Mouse (Mus musculus): Measurements from ENCODE around the gene Rbpj. TPM values are rescaled to one million over a fixed set of nuclear protein-coding genes. Genes with fewer than 3 reads are reported as not detected.
A peak's percentile ranks its signal among the peaks of the same experiment; 100 is the strongest.

Gene Rbpj
- total and polyA plus RNA-seq, 2 experiments from 2014 or later = 17.6 to 22.4 TPM

DNA sequence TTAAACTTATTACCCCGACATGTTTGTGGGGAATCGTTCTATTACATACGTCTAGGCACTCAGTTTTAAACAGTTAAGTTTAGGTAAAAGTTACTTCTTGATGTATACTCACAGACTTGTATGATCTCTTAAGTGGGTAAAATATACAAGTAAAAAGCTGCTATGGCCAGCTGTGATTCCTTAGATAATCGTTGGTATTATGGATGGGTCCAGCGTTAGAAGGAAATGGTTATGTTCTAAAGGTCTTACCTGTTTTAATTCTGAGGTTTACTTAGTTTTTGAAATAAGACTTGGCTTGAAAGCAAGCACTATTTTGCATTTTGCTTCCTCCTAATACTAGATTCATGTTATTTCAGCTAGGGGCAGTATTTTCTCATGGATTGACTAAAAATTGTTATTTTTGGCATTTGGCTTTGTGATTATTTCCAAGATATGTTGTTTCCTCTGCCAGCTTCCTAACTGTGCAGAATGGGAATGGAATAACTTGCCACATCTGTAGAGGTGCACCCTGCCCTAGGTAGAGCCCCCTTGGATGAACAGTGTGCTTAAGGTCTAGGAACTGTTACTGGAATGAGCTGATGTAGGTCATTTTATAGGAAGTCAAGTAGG lies 127.2 kb downstream of the Rbpj start:
- no peaks in the 10 kb centered on the region for H3K36me3 ChIP-seq (ENCODE audit: insufficient read depth, low read length)
- H3K9ac ChIP-seq (replicated peaks; ENCODE audit: low read length) = 0 out of 2 replicates have a peak overlapping the region, but pooled peaks have one; percentile 17
- no peak for DNase-seq (ENCODE audit: low spot score)
- H3K27me3 ChIP-seq (ENCODE audit: insufficient read depth, low read length) = no peaks in the 10 kb centered on the region
- 85% methylated on average over 5 of the region's 5 CpGs for WGBS
- no peak overlapping the region for H3K27ac ChIP-seq
- peak; percentile 31; the same call in 1 of the 2 replicates for TF ChIP-seq CTCF (IDR thresholded peaks at IDR 0.05; ENCODE audit: low read depth)
- peaks cover 15% of the 10 kb centered on the region for H3K4me1 ChIP-seq (ENCODE audit: insufficient read depth, low read length)
- ATAC-seq = no peak
- H3K4me2 ChIP-seq (ENCODE audit: low read depth, low read length) = no peak overlapping the region
- H3K9me3 ChIP-seq (ENCODE audit: low read length) = no peaks in the 10 kb centered on the region
- H3K4me3 ChIP-seq (ENCODE audit: low read length) = no peak overlapping the region

DNA sequence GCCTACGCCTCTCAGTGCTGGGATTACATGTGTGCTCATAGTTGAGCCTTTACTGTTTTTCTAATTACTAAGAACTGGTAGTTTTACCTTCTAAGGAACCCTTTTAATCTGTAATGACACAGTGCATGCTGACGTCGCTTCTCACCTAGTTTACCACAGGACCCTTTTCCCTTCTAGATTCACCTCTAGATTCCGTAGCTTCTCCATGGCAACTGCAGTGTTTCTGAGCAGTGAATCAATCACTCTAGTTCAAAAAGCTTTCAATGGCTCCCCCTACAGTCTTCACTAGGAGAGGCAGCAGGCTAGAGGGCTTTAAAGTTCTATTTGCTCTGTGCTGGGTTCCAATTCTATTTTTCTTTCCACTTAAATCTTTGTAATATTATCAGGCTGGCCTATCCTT lies 128.3 kb downstream of the Rbpj start:
- H3K36me3 ChIP-seq (ENCODE audit: insufficient read depth, low read length) = no peaks in the 10 kb centered on the region
- H3K27me3 ChIP-seq (ENCODE audit: insufficient read depth, low read length) = no peaks in the 10 kb centered on the region
- H3K27ac ChIP-seq = no peak overlapping the region
- no peak overlapping the region for H3K9ac ChIP-seq (replicated peaks; ENCODE audit: low read length)
- peaks cover 15% of the 10 kb centered on the region for H3K4me1 ChIP-seq (ENCODE audit: insufficient read depth, low read length)
- TF ChIP-seq CTCF (IDR thresholded peaks at IDR 0.05; ENCODE audit: low read depth) = peak; percentile 56; the same call in 1 of the 2 replicates
- ATAC-seq = no peak
- H3K4me2 ChIP-seq (ENCODE audit: low read depth, low read length) = 0 out of 2 replicates have a peak overlapping the region, but pooled peaks have one; percentile 17
- no peak overlapping the region for H3K4me3 ChIP-seq (ENCODE audit: low read length)
- WGBS = 23% methylated on average over 4 of the region's 4 CpGs
- peak; percentile 69 for DNase-seq (ENCODE audit: low spot score)
- no peaks in the 10 kb centered on the region for H3K9me3 ChIP-seq (ENCODE audit: low read length)

DNA sequence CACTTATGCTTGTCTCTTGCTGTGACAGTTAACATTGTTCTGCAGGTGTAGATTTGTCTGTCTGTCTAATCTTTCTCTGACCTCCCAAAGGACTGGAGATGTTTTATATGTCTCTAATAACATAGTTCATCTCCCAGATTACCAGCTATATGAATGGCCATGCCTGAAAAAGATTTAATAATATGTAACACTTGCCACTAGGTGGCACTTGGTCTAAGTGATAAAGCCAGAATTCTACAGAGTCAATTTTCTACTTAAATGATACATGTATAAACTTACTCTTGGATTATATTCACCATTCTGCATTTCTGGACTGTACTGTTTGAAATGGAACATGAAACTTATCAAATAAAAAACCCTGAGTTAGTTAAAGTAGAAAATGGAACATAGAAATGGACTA lies 132.6 kb downstream of the Rbpj start:
- Histone ChIP-seq H3K4me2 (ENCODE audit: low read depth, low read length) (no peak overlapping the region), H3K27me3 (ENCODE audit: insufficient read depth, low read length) (no peaks in the 10 kb centered on the region), H3K9ac (replicated peaks; ENCODE audit: low read length) (no peak overlapping the region), H3K36me3 (ENCODE audit: insufficient read depth, low read length) (no peaks in the 10 kb centered on the region), H3K4me1 (ENCODE audit: insufficient read depth, low read length) (peaks cover 7% of the 10 kb centered on the region; the same call in 1 of the 2 replicates), H3K9me3 (ENCODE audit: low read length) (no peaks in the 10 kb centered on the region), H3K4me3 (ENCODE audit: low read length) (no peak overlapping the region), H3K27ac (no peak overlapping the region)
- peak; percentile 72 for DNase-seq (ENCODE audit: low spot score)
- ATAC-seq = no peak
- TF ChIP-seq CTCF (IDR thresholded peaks at IDR 0.05; ENCODE audit: low read depth) = peak; percentile 65

GRCm38 (mm10) chr5:53599116-53599515 lies 133.2 kb downstream of the Rbpj start:
- Histone ChIP-seq H3K9ac (replicated peaks; ENCODE audit: low read length) (no peak overlapping the region), H3K4me2 (ENCODE audit: low read depth, low read length) (no peak overlapping the region), H3K9me3 (ENCODE audit: low read length) (no peaks in the 10 kb centered on the region), H3K36me3 (ENCODE audit: insufficient read depth, low read length) (no peaks in the 10 kb centered on the region), H3K4me1 (ENCODE audit: insufficient read depth, low read length) (peaks cover 5% of the 10 kb centered on the region; the same call in 1 of the 2 replicates), H3K4me3 (ENCODE audit: low read length) (no peak overlapping the region), H3K27me3 (ENCODE audit: insufficient read depth, low read length) (no peaks in the 10 kb centered on the region), H3K27ac (no peak overlapping the region)
- ATAC-seq (no peak), DNase-seq (ENCODE audit: low spot score) (no peak)
- WGBS = 94% methylated on average over 1 of the region's 1 CpGs
- no peak for TF ChIP-seq CTCF (IDR thresholded peaks at IDR 0.05; ENCODE audit: low read depth)

GRCm38 (mm10) chr5:53602194-53602593 lies 136.2 kb downstream of the Rbpj start:
- no peak overlapping the region for H3K4me3 ChIP-seq (ENCODE audit: low read length)
- H3K4me1 ChIP-seq (ENCODE audit: insufficient read depth, low read length) = no peaks in the 10 kb centered on the region
- no peak overlapping the region for H3K9ac ChIP-seq (replicated peaks; ENCODE audit: low read length)
- no peak overlapping the region for H3K27ac ChIP-seq
- no peak for TF ChIP-seq CTCF (IDR thresholded peaks at IDR 0.05; ENCODE audit: low read depth)
- H3K27me3 ChIP-seq (ENCODE audit: insufficient read depth, low read length) = no peaks in the 10 kb centered on the region
- no peak overlapping the region for H3K4me2 ChIP-seq (ENCODE audit: low read depth, low read length)
- 66% methylated on average over 8 of the region's 8 CpGs for WGBS
- no peak for DNase-seq (ENCODE audit: low spot score)
- no peaks in the 10 kb centered on the region for H3K36me3 ChIP-seq (ENCODE audit: insufficient read depth, low read length)
- no peaks in the 10 kb centered on the region for H3K9me3 ChIP-seq (ENCODE audit: low read length)
- no peak for ATAC-seq

GRCm38 (mm10) chr5:53605450-53605849 lies 139.5 kb downstream of the Rbpj start:
- H3K36me3 ChIP-seq (ENCODE audit: insufficient read depth, low read length) = no peaks in the 10 kb centered on the region
- no peaks in the 10 kb centered on the region for H3K27me3 ChIP-seq (ENCODE audit: insufficient read depth, low read length)
- H3K4me2 ChIP-seq (ENCODE audit: low read depth, low read length) = no peak overlapping the region
- no peak for DNase-seq (ENCODE audit: low spot score)
- no peak for ATAC-seq
- TF ChIP-seq CTCF (IDR thresholded peaks at IDR 0.05; ENCODE audit: low read depth) = no peak
- 89% methylated on average over 4 of the region's 4 CpGs for WGBS
- no peaks in the 10 kb centered on the region for H3K4me1 ChIP-seq (ENCODE audit: insufficient read depth, low read length)
- no peak overlapping the region for H3K4me3 ChIP-seq (ENCODE audit: low read length)
- no peaks in the 10 kb centered on the region for H3K9me3 ChIP-seq (ENCODE audit: low read length)
- no peak overlapping the region for H3K27ac ChIP-seq
- no peak overlapping the region for H3K9ac ChIP-seq (replicated peaks; ENCODE audit: low read length)

DNA sequence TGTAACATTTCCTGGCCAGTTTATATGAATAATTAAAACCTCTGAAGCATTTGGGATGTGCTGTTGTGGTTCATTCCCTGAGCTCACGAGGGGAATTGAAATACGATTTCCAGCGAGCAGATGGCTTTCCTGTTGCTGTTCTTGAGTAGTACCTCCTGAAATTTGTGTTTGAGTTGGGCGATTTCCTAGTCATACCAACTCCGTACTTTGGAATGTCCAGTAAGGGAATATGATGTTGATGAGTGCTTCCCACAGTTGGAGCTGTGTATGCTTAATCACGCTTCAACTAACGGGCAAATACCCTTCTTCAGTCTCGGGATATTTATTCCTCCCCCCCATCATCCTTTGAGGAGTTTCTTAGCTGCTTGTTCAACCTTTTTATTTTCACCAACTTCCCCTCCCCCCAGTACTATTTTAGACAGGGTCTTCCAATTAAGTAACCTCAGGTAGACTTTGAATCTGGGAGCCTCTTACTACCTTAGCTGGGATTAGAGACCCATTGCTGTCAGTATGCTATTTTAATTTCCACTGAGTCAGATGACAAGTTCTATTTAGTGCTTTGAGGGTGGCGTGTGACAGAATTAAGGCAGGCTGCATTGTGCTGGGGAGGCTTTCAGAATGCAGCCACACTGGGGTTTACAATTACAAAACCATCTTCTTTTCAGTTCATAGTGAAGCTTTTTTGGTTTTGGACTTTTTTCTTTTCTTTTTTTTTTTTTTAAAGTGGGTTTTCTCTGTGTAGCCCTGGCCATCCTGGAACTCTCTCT lies 141.5 kb downstream of the Rbpj start:
- no peak overlapping the region for H3K9ac ChIP-seq (replicated peaks; ENCODE audit: low read length)
- WGBS = 56% methylated on average over 9 of the region's 9 CpGs

More for the DNA sequence above, 141.5 kb downstream of the Rbpj start:
- Histone ChIP-seq H3K9me3 (ENCODE audit: low read length) (no peaks in the 10 kb centered on the region), H3K4me2 (ENCODE audit: low read depth, low read length) (no peak overlapping the region), H3K36me3 (ENCODE audit: insufficient read depth, low read length) (no peaks in the 10 kb centered on the region), H3K4me3 (ENCODE audit: low read length) (no peak overlapping the region), H3K27ac (no peak overlapping the region), H3K27me3 (ENCODE audit: insufficient read depth, low read length) (no peaks in the 10 kb centered on the region), H3K4me1 (ENCODE audit: insufficient read depth, low read length) (no peaks in the 10 kb centered on the region)
- ATAC-seq (no peak), DNase-seq (ENCODE audit: low spot score) (no peak)
- no peak for TF ChIP-seq CTCF (IDR thresholded peaks at IDR 0.05; ENCODE audit: low read depth)

All from hindbrain, postnatal 0 days (tissue).